Mouse (Mus musculus): Measurements from ENCODE around the gene Cpne9. TPM values are rescaled to one million over a fixed set of nuclear protein-coding genes. Genes with fewer than 3 reads are reported as not detected.

Gene Cpne9
- polyA plus RNA-seq, 1 experiment from 2014 or later: not detected

GRCm38 (mm10) chr6:113290346-113290745, 8.2 kb downstream of the Cpne9 start:
- ATAC-seq (ENCODE audit: low FRiP score, low TSS enrichment) (no peak), DNase-seq (ENCODE audit: low spot score) (no peak)
- 63% methylated on average over 6 of the region's 6 CpGs for WGBS
- no peaks in the 10 kb centered on the region for H3K36me3 ChIP-seq (ENCODE audit: control insufficient read depth, insufficient read depth, low read length)
- no peaks in the 10 kb centered on the region for H3K27me3 ChIP-seq (ENCODE audit: control insufficient read depth, insufficient read depth, low read length)
- no peaks in the 10 kb centered on the region for H3K4me1 ChIP-seq (replicated peaks; ENCODE audit: control insufficient read depth, insufficient read depth)
- no peak for TF ChIP-seq EP300 (optimal IDR thresholded peaks at IDR 0.05)
- TF ChIP-seq CTCF (IDR thresholded peaks at IDR 0.05; ENCODE audit: low read depth): no peak
- H3K4me2 ChIP-seq (replicated peaks; ENCODE audit: low read depth): no peak overlapping the region
- no peak overlapping the region for H3K9ac ChIP-seq (ENCODE audit: low read length)
- no peak overlapping the region for H3K4me3 ChIP-seq (ENCODE audit: low read depth, low read length)
- H3K27ac ChIP-seq (replicated peaks): no peak overlapping the region
- no peaks in the 10 kb centered on the region for H3K9me3 ChIP-seq (ENCODE audit: control insufficient read depth, low read length)

DNA sequence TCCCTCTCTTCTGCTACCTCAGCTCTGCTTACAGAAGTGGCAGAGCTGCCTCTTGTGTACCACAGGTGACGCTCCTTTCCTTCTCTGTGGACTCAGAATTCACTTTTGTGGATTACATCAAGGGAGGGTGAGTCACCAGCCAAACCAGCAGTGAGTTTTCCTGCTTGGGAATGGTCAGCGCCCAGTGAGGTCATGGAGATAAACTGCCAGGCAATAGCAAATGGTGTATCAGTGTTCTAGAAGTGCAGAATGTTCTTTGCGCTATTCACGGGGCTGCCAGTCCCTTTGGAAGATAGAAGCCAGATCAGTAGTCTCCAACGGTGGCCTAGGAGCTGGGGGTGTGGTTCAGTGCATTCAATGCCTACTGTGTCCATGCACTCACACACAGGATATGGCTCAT, 10.8 kb downstream of the Cpne9 start:
- Histone ChIP-seq H3K36me3 (ENCODE audit: control insufficient read depth, insufficient read depth, low read length) (no peaks in the 10 kb centered on the region), H3K4me3 (ENCODE audit: low read depth, low read length) (no peak overlapping the region), H3K4me2 (replicated peaks; ENCODE audit: low read depth) (no peak overlapping the region), H3K4me1 (replicated peaks; ENCODE audit: control insufficient read depth, insufficient read depth) (no peaks in the 10 kb centered on the region), H3K9ac (ENCODE audit: low read length) (no peak overlapping the region), H3K27me3 (ENCODE audit: control insufficient read depth, insufficient read depth, low read length) (no peaks in the 10 kb centered on the region), H3K27ac (replicated peaks) (no peak overlapping the region), H3K9me3 (ENCODE audit: control insufficient read depth, low read length) (no peaks in the 10 kb centered on the region)
- ATAC-seq (ENCODE audit: low FRiP score, low TSS enrichment): peak; percentile 85
- no peak for TF ChIP-seq EP300 (optimal IDR thresholded peaks at IDR 0.05)
- no peak for TF ChIP-seq CTCF (IDR thresholded peaks at IDR 0.05; ENCODE audit: low read depth)
- WGBS: 57% methylated on average over 5 of the region's 5 CpGs
- peak; percentile 42 for DNase-seq (ENCODE audit: low spot score)

DNA sequence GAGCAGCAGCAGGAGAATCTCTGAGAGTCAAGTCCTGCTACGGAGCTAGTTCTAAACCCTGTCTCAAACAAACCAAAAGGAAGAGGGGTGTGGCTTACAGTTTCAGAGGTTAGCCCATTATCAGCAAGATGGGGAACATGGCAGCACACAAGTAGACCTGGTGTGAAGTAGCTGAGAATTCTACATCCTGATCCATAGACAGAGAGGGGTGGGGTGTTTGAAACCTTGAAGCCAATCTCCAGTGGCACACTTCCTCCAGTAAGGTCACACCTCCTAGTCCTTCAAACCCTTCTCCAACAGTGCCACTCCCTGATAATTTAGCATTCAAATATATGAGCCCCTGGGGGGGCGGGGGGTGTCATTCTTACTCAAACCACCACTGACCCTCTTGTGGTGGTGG, 13.9 kb downstream of the Cpne9 start:
- H3K4me3 ChIP-seq (ENCODE audit: low read depth, low read length): no peak overlapping the region
- no peaks in the 10 kb centered on the region for H3K4me1 ChIP-seq (replicated peaks; ENCODE audit: control insufficient read depth, insufficient read depth)
- DNase-seq (ENCODE audit: low spot score) (no peak), ATAC-seq (ENCODE audit: low FRiP score, low TSS enrichment) (no peak)
- no peaks in the 10 kb centered on the region for H3K36me3 ChIP-seq (ENCODE audit: control insufficient read depth, insufficient read depth, low read length)
- WGBS: 71% methylated on average over 2 of the region's 2 CpGs
- no peak overlapping the region for H3K27ac ChIP-seq (replicated peaks)
- H3K27me3 ChIP-seq (ENCODE audit: control insufficient read depth, insufficient read depth, low read length): no peaks in the 10 kb centered on the region
- H3K4me2 ChIP-seq (replicated peaks; ENCODE audit: low read depth): no peak overlapping the region
- H3K9me3 ChIP-seq (ENCODE audit: control insufficient read depth, low read length): no peaks in the 10 kb centered on the region
- H3K9ac ChIP-seq (ENCODE audit: low read length): no peak overlapping the region
- TF ChIP-seq CTCF (IDR thresholded peaks at IDR 0.05; ENCODE audit: low read depth): no peak
- TF ChIP-seq EP300 (optimal IDR thresholded peaks at IDR 0.05): no peak

DNA sequence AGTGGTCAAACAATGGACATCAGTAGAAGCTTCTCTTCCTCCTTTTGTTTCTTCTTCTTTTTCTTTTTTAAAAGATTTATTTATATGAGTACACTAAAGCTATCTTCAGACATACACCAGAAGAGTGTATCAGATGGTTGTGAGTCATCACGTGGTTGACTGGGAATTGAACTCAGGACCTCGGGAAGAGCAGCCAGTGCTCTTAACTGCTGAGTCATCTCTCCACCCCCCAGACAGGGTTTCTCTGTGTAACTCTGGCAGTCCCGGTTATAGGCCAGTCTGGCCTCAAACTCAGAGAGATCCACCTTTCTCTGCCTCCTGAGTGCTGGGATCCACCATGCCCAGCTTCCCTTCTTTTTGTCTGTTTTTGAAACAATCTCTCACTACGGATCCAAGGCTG, 14.5 kb downstream of the Cpne9 start:
- no peak overlapping the region for H3K4me2 ChIP-seq (replicated peaks; ENCODE audit: low read depth)
- TF ChIP-seq EP300 (optimal IDR thresholded peaks at IDR 0.05) (no peak), CTCF (IDR thresholded peaks at IDR 0.05; ENCODE audit: low read depth) (no peak)
- no peaks in the 10 kb centered on the region for H3K36me3 ChIP-seq (ENCODE audit: control insufficient read depth, insufficient read depth, low read length)
- no peaks in the 10 kb centered on the region for H3K9me3 ChIP-seq (ENCODE audit: control insufficient read depth, low read length)
- ATAC-seq (ENCODE audit: low FRiP score, low TSS enrichment): no peak
- no peak overlapping the region for H3K9ac ChIP-seq (ENCODE audit: low read length)
- H3K4me1 ChIP-seq (replicated peaks; ENCODE audit: control insufficient read depth, insufficient read depth): no peaks in the 10 kb centered on the region
- H3K27me3 ChIP-seq (ENCODE audit: control insufficient read depth, insufficient read depth, low read length): no peaks in the 10 kb centered on the region
- H3K4me3 ChIP-seq (ENCODE audit: low read depth, low read length): no peak overlapping the region
- no peak overlapping the region for H3K27ac ChIP-seq (replicated peaks)
- 64% methylated on average over 4 of the region's 4 CpGs for WGBS
- no peak for DNase-seq (ENCODE audit: low spot score)

DNA sequence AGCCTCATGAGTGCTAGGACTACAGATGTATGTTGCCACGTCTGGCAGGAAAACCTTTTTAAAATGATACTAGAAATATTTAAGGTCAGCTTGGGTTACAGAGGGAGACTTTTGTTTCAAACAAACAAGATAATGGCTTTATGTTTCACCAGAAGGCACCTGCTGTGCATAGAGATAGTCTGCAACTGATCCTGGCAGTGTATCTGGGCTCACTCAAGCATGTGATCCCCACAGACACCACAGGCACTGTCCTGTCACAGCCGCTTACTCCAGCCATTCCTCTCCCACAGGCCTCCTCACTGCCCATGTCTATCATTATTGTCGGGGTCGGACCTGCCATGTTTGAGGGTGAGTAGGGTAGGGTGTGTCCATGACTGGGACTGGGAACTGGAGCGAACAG, 19.2 kb downstream of the Cpne9 start:
- DNase-seq (ENCODE audit: low spot score) (no peak), ATAC-seq (ENCODE audit: low FRiP score, low TSS enrichment) (no peak)
- H3K4me1 ChIP-seq (replicated peaks; ENCODE audit: control insufficient read depth, insufficient read depth): 0 out of 2 replicates have a peak, but pooled peaks cover 3% of the 10 kb centered on the region
- WGBS: 77% methylated on average over 5 of the region's 5 CpGs
- H3K4me2 ChIP-seq (replicated peaks; ENCODE audit: low read depth): no peak overlapping the region
- H3K36me3 ChIP-seq (ENCODE audit: control insufficient read depth, insufficient read depth, low read length): no peaks in the 10 kb centered on the region
- no peaks in the 10 kb centered on the region for H3K27me3 ChIP-seq (ENCODE audit: control insufficient read depth, insufficient read depth, low read length)
- no peak overlapping the region for H3K9ac ChIP-seq (ENCODE audit: low read length)
- H3K27ac ChIP-seq (replicated peaks): no peak overlapping the region
- TF ChIP-seq CTCF (IDR thresholded peaks at IDR 0.05; ENCODE audit: low read depth) (no peak), EP300 (optimal IDR thresholded peaks at IDR 0.05) (no peak)
- no peaks in the 10 kb centered on the region for H3K9me3 ChIP-seq (ENCODE audit: control insufficient read depth, low read length)
- H3K4me3 ChIP-seq (ENCODE audit: low read depth, low read length): no peak overlapping the region

DNA sequence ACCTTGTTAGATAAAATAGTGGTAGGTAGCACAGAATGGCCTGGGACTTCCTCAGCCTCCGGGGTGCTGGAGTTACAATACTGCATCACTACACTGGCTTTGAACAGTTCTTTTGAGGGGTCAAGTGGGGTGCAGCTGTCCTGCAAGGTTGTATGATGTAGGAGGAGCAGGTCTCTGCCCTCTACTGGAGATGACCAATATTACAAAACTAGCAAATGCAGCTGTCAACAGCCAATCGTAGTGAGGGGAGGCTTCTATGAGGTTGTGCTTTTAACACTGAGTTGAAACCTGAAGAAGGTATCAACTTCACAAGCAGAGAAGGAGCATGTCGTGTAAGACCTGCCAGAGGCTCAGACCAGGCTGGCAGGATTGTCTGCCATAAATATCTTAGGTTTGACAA, 20.2 kb downstream of the Cpne9 start:
- Histone ChIP-seq H3K4me3 (ENCODE audit: low read depth, low read length) (no peak overlapping the region), H3K36me3 (ENCODE audit: control insufficient read depth, insufficient read depth, low read length) (no peaks in the 10 kb centered on the region), H3K9me3 (ENCODE audit: control insufficient read depth, low read length) (no peaks in the 10 kb centered on the region), H3K27me3 (ENCODE audit: control insufficient read depth, insufficient read depth, low read length) (no peaks in the 10 kb centered on the region), H3K27ac (replicated peaks) (no peak overlapping the region), H3K4me1 (replicated peaks; ENCODE audit: control insufficient read depth, insufficient read depth) (0 out of 2 replicates have a peak, but pooled peaks cover 3% of the 10 kb centered on the region), H3K4me2 (replicated peaks; ENCODE audit: low read depth) (no peak overlapping the region), H3K9ac (ENCODE audit: low read length) (no peak overlapping the region)
- 19% methylated on average over 3 of the region's 3 CpGs for WGBS
- DNase-seq (ENCODE audit: low spot score): no peak
- TF ChIP-seq CTCF (IDR thresholded peaks at IDR 0.05; ENCODE audit: low read depth): peak; percentile 72
- no peak for TF ChIP-seq EP300 (optimal IDR thresholded peaks at IDR 0.05)
- ATAC-seq (ENCODE audit: low FRiP score, low TSS enrichment): no peak
